Mouse (Mus musculus): ENCODE results near the gene Kdm7a. TPM values are rescaled to one million over a fixed set of nuclear protein-coding genes. Genes with fewer than 3 reads are reported as not detected.

Kdm7a gene
- total RNA-seq (2023), result 78.2 TPM

DNA sequence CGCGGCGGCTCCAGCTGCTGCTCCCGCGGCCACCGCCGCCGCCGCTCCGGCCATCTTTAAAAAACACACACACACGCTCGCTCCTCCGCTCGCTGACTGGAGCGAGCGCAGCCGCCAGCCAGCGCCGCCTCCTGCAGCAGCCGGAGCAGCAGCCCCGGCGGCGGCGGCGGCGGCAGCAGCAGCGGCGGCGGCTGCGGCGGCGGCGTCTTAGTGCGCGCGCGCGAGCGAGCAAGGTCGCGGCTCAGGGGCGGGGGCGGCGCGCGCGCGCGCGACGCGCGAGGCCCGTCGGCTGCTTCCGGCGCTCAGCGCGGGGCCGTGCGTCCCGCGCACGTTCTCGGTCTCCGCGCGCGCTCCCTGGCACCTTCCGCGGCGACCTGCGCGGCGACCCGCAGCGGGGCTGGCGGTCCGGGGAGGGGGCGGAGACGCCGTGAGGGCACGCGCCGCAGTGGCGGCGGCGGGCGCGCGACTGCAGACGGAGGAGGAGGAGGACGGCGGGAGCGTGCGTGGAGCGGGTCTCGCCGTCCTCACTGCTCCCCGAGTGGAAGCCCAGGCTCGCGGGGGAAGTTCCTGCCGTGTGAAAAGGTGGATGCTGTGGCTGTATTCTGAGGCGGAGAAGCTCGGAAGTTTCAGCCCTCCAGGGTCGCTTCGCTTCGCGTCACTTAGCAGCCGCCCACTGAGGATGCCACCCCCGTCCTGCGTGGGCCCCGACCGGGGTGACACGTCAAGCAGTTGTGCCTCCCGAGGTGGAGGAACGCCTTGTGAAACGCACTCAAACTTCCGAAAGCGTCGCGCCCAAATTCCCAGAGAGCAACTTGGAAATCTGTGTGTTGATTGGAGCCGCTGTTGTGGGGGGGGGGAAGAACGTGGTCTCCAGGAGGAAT is at the start of gene Kdm7a:
Gene Kdm7a, minus strand, starts transcription at position 209 of the 881 bp plus-strand sequence.

DNA sequence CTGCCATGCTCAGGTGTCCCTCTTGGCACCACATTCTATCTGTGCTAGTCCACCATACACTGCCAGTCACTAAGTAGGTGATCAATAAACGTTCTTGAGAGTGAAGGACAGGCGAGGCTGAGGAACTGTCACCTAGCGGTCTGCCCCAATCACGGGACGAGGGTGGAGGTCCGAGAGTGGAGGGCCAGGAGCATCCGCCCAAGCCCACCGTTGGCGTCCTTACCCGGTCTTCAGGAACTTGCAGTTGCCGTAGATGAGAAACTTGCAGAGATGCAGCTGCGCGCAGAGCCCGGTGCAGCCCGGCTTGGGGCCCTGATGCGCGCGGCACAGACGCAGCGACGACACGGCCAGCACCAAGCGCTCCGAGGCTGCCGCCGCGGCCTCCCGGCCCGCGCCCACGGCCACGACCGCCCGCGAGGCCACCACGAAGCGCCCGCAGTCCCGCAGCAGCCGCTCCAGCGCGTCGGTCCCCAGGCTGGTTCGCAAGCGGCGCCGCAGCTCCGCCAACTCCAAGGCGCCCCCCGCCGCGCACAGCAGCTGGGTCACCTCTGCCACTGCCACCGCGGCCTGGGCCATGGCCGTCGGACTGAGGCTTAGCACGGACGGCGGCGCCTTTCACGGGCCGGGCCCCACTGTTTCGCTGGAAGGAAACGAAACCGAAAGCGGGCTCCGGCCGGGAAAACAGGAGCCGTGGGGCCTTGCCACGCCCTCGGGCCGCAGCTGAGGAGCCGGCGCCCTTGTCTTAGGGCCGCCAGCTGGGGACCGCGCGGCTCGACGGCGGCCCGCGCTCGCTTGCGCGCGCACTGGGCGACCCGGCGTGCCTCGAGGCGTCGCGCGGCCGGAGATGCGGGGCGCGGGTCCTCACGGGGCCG is 88.8 kb downstream of the Kdm7a start, which contains the start of gene Parp12:
Gene Parp12, minus strand, starts transcription at position 766 of the 872 bp plus-strand sequence.

Other genes with a start within 250 kb of the Kdm7a start
- gene Parp12, start 88.4 kb downstream of the Kdm7a start, total RNA-seq (2023), result 3.6 TPM
- gene Slc37a3, start 170.9 kb upstream of the Kdm7a start, total RNA-seq (2023), result 56.2 TPM
- 8.7 TPM for gene Rab19, start 174.4 kb upstream of the Kdm7a start, total RNA-seq (2023)
- 123 TPM for gene Mkrn1, start 213.7 kb upstream of the Kdm7a start, total RNA-seq (2023)